Mouse (Mus musculus): ENCODE results near the gene Ddc.

The Ddc gene

DNA sequence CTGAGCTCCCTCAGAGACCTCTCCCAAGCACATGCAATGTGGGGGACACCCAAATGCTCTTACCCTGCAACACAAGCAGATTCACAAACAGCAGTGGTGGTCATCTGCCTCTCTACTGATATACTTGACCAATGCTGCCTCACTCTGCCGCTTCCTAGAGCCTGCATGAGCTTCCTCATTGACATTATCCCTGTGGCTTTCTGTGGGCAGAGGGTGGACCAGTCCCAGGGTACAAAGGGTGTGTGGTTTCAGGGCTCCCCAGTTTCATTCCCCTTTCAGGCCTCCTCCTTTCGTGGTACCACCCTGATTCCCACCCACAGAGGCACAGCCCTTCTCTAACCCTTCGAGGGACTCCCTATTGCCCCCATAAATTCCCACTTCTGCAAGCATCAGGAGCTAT is 120.7 kb downstream of the Ddc start:
- no peak for DNase-seq

- DNase-seq, result no peak
Observed at GRCm38 (mm10) chr11:11776822-11777174, 121.1 kb downstream of the Ddc start.

DNA sequence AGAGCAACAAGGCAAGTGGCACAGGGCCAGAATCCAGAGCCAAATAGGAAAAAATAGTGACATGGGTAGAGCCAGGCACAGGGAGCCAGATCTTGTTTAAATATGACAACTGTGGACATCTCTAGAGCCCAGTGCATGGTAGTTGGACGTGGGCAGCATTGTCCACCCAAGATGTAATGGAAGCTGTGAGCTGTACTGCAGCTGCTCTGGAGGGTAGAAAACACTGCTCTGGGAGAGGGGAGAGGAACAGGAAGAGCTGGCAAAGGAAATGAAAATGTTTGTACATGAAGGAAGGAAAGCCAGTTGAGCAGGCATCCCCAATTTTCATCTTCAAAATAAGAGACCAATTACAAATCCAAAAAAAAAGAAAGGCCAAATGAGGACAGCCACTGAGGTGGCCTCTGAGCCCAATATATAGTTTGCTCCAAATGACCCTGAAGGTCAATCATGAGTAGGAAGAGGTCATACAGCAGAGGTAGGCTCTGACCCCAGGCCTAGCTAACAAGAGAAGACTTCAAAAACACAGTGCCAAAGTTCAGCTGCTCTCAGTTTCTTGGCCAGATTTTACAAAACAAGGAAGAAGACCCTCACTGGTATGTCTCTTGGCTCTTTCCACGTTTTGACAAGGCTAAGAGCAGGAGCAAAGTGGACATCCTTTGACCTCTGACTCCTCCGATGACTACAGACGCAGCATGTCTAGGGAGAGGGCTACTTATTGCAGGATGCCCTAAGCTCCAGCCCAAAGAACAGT is 121.7 kb downstream of the Ddc start:
- no peak for DNase-seq

- DNase-seq, result no peak
Observed at GRCm38 (mm10) chr11:11774893-11775292, 123.1 kb downstream of the Ddc start.

DNA sequence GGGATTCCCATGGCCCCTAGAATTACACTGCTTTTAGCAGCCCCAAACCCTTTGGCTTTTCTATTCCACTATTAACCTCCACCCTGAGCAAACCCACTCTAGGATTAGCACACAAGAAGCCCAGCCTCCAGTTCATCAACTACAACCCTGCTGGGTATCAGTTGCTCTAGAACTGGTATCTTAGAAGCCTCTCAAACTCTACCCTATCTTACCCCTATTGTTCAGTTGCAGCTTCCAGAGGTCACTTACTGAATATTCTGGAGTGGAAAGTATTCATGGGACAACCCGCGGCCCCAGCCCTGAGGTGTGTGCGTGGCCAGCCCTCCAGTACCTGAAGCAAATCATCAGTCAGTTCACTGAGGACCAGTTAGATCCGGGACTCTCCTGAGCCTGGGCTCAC is 123.6 kb downstream of the Ddc start:
- no peak for DNase-seq

GRCm38 (mm10) chr11:11772196-11772595 is 125.7 kb downstream of the Ddc start:
- no peak for DNase-seq

- no peak for DNase-seq
Observed at GRCm38 (mm10) chr11:11770691-11771090, 127.3 kb downstream of the Ddc start.

DNA sequence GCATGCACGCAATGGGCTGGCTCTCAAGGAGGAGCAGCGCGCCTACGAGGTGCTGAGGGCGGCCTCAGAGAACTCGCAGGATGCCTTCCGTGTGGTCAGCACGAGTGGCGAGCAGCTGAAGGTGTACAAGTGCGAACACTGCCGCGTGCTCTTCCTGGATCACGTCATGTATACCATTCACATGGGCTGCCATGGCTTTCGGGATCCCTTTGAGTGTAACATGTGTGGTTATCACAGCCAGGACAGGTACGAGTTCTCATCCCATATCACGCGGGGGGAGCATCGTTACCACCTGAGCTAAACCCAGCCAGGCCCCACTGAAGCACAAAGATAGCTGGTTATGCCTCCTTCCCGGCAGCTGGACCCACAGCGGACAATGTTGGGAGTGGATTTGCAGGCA is 128.7 kb downstream of the Ddc start:
- no peak for DNase-seq

- DNase-seq, result no peak
Observed at GRCm38 (mm10) chr11:11768057-11768456, 129.9 kb downstream of the Ddc start.

DNA sequence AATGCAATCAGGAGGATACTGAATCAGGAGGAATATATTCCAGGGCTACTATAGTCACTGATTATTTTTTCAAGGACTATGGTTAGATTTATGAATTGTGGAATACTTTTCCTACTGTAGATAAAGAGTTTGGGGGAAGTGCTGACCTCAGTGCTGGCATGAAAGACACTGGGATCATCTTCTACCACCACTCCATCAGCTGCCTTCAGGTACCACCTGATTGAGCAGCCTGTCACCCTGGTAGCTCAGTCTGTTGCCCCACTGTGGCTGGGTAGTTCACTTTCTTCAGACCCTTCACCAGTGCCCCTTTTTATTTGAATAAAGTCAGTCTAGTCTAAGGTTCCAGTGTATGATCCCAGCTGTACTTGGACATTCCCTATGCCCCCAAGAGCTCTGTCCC is 131.2 kb downstream of the Ddc start:
- no peak for DNase-seq

DNA sequence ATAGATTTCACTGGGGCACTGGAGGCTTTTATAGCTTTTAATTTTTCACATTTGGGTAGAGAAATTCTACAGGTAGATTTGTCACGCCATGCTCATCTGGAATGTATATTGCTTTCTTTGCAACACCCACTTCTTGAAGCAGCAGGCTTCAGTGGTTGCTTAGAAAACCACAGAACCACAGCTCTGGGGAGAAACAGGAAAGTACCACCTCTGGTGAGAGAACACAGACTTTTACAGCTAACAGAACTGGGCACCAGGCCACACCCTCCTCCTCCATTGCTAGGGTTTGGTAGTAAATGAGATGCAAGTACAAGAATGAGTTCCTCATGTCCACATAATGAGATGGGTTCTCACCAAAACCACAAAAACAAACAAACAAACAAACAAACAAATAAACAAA is 131.8 kb downstream of the Ddc start:
- no peak for DNase-seq

DNA sequence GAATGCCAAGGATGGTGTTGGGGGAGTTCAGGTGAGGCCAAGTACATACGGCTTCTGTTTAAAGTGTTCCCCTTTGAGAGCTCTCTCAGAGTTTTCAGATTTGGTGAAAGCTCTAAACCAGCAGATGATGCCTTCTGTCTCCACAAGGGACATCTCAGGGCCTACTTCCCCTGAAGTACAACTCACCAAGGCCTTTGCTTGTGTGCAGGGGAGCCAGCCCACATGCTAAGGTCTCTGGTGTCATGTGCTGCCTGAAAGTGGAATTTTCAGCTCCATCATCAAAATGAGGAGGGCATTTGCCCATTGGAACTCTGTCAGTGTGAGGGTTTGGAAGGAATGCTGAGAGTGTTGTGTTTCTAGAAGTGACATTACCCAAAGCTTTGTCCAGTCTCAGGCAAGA is 132.5 kb downstream of the Ddc start:
- DNase-seq, result no peak

Measured in embryo, embryonic 11 days (tissue).